Mouse (Mus musculus) hindbrain, embryonic 16.5 days (tissue): ENCODE measurements around the gene Ppt1. TPM values are rescaled to one million over a fixed set of nuclear protein-coding genes. Genes with fewer than 3 reads are reported as not detected.

Experiments used
- ATAC-seq: fragments of 200-750 bp; cut with Nextera tagmentation; 2 replicates; pipeline ENCODE4 v1.8.0; 2017; ENCODE audit warnings: moderate TSS enrichment, moderate library complexity
- H3K27ac ChIP-seq: fragments of 300-500 bp; sonication (generic); 2 replicates; pipeline ENCODE4 v1.5.1; 2014; ENCODE audit warnings: low read depth, mild to moderate bottlenecking, control low read depth, low read length, moderate library complexity
- H3K27me3 ChIP-seq: fragments of 300-500 bp; sonication (generic); replicated peaks from 2 replicates; pipeline ENCODE4 v1.6.1; 2014; ENCODE audit warnings: low read length; ENCODE audit not compliant: control insufficient read depth, insufficient read depth
- H3K36me3 ChIP-seq: fragments of 300-500 bp; sonication (generic); 2 replicates; pipeline ENCODE4 v1.6.1; 2014; ENCODE audit warnings: mild to moderate bottlenecking, low read length, moderate library complexity, mixed read lengths; ENCODE audit not compliant: control insufficient read depth, insufficient read depth
- H3K4me1 ChIP-seq: fragments of 300-500 bp; sonication (generic); 2 replicates; pipeline ENCODE4 v1.6.1; 2014; ENCODE audit warnings: low read depth, low read length; ENCODE audit not compliant: control insufficient read depth, insufficient read depth
- H3K4me2 ChIP-seq: fragments of 300-500 bp; sonication (generic); 2 replicates; pipeline ENCODE4 v1.6.1; 2014; ENCODE audit warnings: mild to moderate bottlenecking, low read length, control low read depth, moderate library complexity
- H3K4me3 ChIP-seq: fragments of 300-500 bp; sonication (generic); 2 replicates; pipeline ENCODE4 v1.5.1; 2014; ENCODE audit warnings: mild to moderate bottlenecking, low read length, control low read depth, moderate library complexity
- H3K9ac ChIP-seq: fragments of 300-500 bp; sonication (generic); 2 replicates; pipeline ENCODE4 v1.6.1; 2014; ENCODE audit warnings: low read depth, mild to moderate bottlenecking, control low read depth, low read length, moderate library complexity
- H3K9me3 ChIP-seq: fragments of 300-500 bp; sonication (generic); 2 replicates; pipeline ENCODE4 v1.6.1; 2014; ENCODE audit warnings: mild to moderate bottlenecking, low read length, moderate library complexity; ENCODE audit not compliant: control insufficient read depth
- WGBS: fragments of 180-500 bp; shearing (Covaris S2); extraction: QIAGEN DNeasy Blood & Tissue Kit; methylation state at CpG from one replicate; pipeline ENCODE4 v1.1.7; 2014; 5-methylcytosine and 5-hydroxymethylcytosine counted together
- polyA plus RNA-seq: library from polyadenylated mRNA; unstranded; fragments of >200 nt; fragmentation: Nextera tagmentation; extraction: Ambion mirVana; gene quantifications from 2 replicates; pipeline ENCODE4 v1.2.1, GENCODE M21; 2015

Ppt1 gene
- polyA plus RNA-seq, 1 experiment from 2014 or later: 99.7 TPM

DNA sequence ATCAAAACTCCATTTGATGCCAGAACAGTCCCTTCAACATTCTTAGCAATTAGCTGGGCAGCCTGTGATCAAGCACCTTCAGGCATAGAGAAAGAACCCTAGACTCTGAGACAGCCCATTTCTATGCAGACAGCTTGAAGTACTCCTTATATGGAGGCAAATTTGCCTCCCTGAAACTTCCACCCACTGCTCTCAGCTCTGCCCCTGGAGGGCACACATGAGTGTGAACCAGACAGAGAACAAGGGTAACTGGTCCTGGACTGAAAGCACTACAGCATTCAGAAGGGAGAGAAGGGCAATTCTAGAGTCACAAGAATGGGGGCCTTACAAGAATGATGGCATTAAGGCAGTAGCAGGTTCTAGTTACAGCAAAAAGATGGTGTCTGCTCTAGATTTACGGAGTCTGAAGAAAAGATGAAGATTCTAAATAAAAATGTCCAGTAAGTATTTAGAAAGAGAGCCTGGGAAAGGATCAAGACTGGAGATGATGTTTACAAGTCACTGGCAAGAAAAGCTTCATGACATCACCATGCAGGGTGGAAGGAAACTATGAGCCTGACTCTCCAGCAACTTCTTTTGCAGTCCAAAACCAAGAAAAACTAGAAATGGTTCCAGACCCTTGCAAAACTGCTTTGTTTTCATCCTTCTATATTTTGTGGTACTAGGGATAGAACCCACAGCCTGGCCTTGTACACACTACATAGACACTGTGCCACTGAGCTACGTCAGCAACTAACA is 42.5 kb downstream of the Ppt1 start:
- Histone ChIP-seq H3K4me1 (peaks cover 9% of the 10 kb centered on the region), H3K9ac (no peak overlapping the region), H3K4me3 (no peak overlapping the region), H3K9me3 (no peaks in the 10 kb centered on the region), H3K27ac (no peak overlapping the region), H3K36me3 (no peaks in the 10 kb centered on the region), H3K4me2 (no peak overlapping the region), H3K27me3 (no peaks in the 10 kb centered on the region)
- 98% methylated on average over 2 of the region's 2 CpGs for WGBS
- no peak for ATAC-seq

GRCm38 (mm10) chr4:122882544-122882943 is 46.5 kb downstream of the Ppt1 start:
- no peak overlapping the region for H3K4me2 ChIP-seq
- 79% methylated on average over 3 of the region's 3 CpGs for WGBS
- no peaks in the 10 kb centered on the region for H3K36me3 ChIP-seq
- no peak overlapping the region for H3K27ac ChIP-seq
- no peak overlapping the region for H3K4me3 ChIP-seq
- no peaks in the 10 kb centered on the region for H3K9me3 ChIP-seq
- H3K27me3 ChIP-seq: no peaks in the 10 kb centered on the region
- peaks cover 28% of the 10 kb centered on the region for H3K4me1 ChIP-seq
- ATAC-seq: no peak
- no peak overlapping the region for H3K9ac ChIP-seq

DNA sequence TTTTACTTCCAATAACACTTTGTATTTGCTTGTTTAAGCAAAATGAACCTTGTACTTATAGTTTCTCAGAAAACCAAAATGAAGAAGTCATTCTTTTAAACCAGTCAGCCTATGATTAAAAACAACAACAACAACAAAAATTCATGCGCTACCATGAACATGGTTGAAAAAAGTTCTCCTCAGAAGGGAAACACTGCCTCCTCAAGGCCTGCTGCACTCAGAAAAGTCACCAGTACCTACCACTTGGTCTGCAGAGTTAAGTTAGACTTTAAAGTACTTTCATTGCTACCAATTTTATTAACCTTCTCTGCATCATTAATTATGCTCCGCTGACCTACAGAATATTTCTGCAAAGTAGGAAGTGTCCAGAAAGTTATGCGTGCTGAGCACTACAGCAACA is 47.3 kb downstream of the Ppt1 start:
- Histone ChIP-seq H3K4me1 (peaks cover 28% of the 10 kb centered on the region), H3K4me3 (no peak overlapping the region), H3K9me3 (no peaks in the 10 kb centered on the region), H3K9ac (no peak overlapping the region), H3K27ac (no peak overlapping the region), H3K36me3 (no peaks in the 10 kb centered on the region), H3K4me2 (no peak overlapping the region; the same call in 1 of the 2 replicates), H3K27me3 (no peaks in the 10 kb centered on the region)
- ATAC-seq: no peak
- WGBS: 98% methylated on average over 3 of the region's 3 CpGs

- no peak for ATAC-seq
- H3K27me3 ChIP-seq: no peaks in the 10 kb centered on the region
- no peaks in the 10 kb centered on the region for H3K9me3 ChIP-seq
- H3K4me2 ChIP-seq: peak overlapping the region; percentile 78
- H3K9ac ChIP-seq: peak overlapping the region; percentile 11; the same call in 1 of the 2 replicates
- no peak overlapping the region for H3K27ac ChIP-seq
- H3K4me1 ChIP-seq: peaks cover 28% of the 10 kb centered on the region
- H3K36me3 ChIP-seq: no peaks in the 10 kb centered on the region
- no peak overlapping the region; the same call in none of the 2 replicates for H3K4me3 ChIP-seq
- 76% methylated on average over 2 of the region's 2 CpGs for WGBS
These were observed 48.0 kb downstream of the Ppt1 start for GRCm38 (mm10) chr4:122884051-122884450.

DNA sequence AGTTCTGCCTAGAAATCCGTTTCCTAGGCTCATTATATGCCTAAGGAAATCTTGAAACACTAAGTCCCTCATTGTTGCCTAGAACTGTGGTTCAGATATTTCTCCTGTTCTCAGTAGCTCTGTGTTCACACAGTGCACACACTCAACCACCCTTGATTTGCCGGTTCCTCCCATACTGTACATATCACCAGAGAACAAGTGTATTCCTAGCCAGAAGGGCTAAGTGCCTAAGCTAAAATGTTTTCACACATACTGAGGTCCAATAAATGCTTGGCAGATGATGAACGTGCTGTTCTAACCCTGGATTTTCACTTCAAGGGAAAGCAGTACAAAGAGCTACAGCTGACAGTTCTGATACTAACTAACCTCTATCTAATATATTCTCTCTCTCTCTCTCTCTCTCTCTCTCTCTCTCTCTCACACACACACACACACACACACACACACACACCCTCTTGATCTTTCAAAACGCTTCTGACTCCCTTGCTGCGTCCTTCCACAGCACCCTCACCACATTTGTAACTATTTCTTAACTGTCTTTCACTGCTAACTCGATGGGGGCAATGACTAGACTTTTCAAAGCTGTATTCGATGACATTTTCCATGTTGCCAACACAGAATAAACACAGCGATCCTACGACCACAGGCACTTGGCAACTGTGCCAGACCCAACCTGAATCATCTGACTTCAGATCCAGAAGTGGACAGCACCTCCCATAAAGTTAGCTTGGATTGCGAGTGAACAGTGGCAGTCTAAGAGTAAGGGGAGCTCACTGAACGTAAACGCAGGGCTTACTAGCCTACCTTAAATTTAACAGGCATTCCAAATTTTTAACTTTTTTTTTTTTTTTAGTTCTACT is 48.7 kb downstream of the Ppt1 start:
- no peak for ATAC-seq
- Histone ChIP-seq H3K4me1 (peaks cover 28% of the 10 kb centered on the region), H3K27me3 (no peaks in the 10 kb centered on the region), H3K4me3 (peak overlapping the region; percentile 91), H3K9me3 (no peaks in the 10 kb centered on the region), H3K9ac (peak overlapping the region; percentile 87), H3K27ac (peak overlapping the region; percentile 100; the same call in 1 of the 2 replicates), H3K36me3 (no peaks in the 10 kb centered on the region), H3K4me2 (peak overlapping the region; percentile 78)
- WGBS: 43% methylated on average over 12 of the region's 12 CpGs

DNA sequence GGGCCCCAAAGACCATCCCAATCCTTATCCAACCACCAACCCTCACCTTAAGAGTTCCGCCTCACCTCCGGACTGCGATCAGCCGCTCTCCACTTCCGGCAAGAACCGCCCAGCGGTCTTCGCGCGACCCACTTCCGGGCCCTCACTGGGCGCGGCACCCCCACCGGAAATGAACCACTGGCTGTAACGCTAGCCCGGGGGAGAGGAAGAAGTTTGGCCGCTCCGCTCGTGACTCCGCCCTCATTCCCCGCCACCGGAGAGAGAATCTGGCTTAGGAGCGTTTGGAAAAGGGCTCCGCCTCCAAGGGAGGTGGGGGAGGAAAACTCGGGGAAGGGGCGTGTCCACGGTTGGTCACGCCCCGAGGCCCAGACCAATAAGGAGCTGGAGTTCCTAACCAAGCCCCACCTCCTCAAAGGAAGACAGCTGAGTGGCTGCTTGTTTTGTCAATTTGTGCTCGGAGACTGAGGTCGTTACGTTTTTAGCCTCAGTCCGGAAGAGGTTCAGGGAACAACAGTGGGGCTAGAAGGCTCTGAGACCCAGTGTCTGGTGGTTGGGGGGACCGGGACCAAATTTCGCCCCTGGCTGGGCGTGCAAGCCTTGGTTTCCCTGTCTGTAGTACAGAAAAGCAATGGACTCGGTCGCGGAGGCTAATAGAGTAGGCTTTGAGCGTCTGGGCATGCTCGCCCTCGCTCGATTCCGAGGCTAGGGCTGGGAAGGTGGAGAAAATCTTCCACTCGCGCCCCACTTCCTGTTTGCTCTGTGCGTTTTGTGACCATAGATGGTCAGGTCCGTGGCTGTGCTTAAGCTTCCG is 49.9 kb downstream of the Ppt1 start, which contains the start of gene Cap1:
Gene Cap1 (minus strand): TSS at position 289 of the 811 bp plus-strand sequence.
- H3K4me1 ChIP-seq: peaks cover 28% of the 10 kb centered on the region
- H3K27ac ChIP-seq: peak within 1 kb of the TSS; percentile 100
- H3K27me3 ChIP-seq: no peaks in the 10 kb centered on the region
- H3K9me3 ChIP-seq: no peaks in the 10 kb centered on the region
- H3K4me3 ChIP-seq: peak within 1 kb of the TSS; percentile 91
- peak within 1 kb of the TSS; percentile 87 for H3K9ac ChIP-seq
- H3K4me2 ChIP-seq: peak within 1 kb of the TSS; percentile 92
- ATAC-seq: peak; percentile 96
- WGBS: under 1% methylated on average over 49 of the region's 49 CpGs
- no peaks in the 10 kb centered on the region for H3K36me3 ChIP-seq

DNA sequence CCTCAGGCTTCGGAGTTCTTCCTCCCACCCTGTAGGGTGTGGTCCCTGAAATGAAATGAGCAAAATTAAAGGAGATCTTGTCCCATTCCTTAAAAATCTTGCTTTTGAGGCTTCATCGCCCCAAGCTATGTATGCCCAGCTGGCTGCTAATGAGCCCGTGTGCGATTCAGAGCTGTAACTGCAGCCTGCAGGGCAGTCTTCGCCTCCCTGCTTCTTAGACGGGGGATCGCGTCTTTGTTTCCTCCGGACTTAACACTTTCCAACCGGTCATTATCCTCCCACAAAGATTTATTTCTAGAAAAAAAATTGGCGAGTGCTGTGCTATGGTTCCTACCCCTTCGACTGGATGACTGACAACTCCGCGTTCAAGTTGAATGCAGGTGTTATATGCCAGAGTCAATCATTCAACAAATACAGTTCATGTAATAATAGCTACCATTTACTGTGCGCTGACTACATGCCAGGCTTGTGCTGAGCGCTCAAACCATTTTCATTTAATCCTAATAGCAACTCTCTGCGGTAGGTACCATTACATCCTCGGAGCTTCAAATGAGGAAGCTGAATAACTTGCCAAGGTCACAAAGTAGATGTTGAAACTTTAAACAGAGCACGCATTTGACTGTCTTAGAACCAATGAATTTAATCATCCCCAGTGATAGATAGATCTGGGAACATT is 50.7 kb downstream of the Ppt1 start:
- ATAC-seq: no peak; the same call in 1 of the 2 replicates
- WGBS: 2% methylated on average over 19 of the region's 19 CpGs
- Histone ChIP-seq H3K9me3 (no peaks in the 10 kb centered on the region), H3K4me3 (peak overlapping the region; percentile 91), H3K27me3 (no peaks in the 10 kb centered on the region), H3K36me3 (no peaks in the 10 kb centered on the region), H3K4me2 (peak overlapping the region; percentile 92), H3K27ac (peak overlapping the region; percentile 100), H3K9ac (peak overlapping the region; percentile 87), H3K4me1 (peaks cover 28% of the 10 kb centered on the region)

GRCm38 (mm10) chr4:122887336-122887735 is 51.3 kb downstream of the Ppt1 start:
- Histone ChIP-seq H3K36me3 (no peaks in the 10 kb centered on the region), H3K27ac (peak overlapping the region; percentile 100), H3K9me3 (no peaks in the 10 kb centered on the region), H3K9ac (no peak overlapping the region; the same call in 1 of the 2 replicates), H3K4me3 (peak overlapping the region; percentile 91; the same call in 1 of the 2 replicates), H3K4me2 (peak overlapping the region; percentile 92), H3K4me1 (peaks cover 24% of the 10 kb centered on the region), H3K27me3 (no peaks in the 10 kb centered on the region)
- WGBS: 76% methylated on average over 2 of the region's 2 CpGs
- no peak for ATAC-seq
